Mouse (Mus musculus): ENCODE measurements at regions not wholly inside any gene's neighbourhood (a gene's known extent, or its start where the extent isn't known, plus 50 kb on each side); places are given as distances from the start of the nearest gene placed in this dataset.

DNA sequence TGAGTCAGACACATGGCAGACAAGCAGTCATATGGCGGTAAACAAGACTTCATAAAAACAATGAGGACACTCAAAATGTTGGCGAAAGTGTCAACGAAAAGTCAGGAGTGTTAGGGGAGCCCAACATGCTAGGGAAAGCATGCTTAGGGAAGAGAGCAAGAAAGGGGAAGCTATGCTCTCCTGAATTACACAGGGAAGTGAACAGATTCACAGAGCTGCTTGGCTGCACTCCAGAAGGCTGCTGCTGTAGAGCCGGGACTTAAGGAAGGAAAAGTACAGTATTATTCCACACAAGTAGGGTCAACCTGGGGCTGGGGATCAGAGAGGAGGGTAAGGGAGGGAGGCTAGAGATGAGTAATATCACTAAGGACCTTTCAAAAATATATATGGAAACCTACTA, 124.7 kb upstream of the Aco1 start:
- TF ChIP-seq CTCF (IDR thresholded peaks at IDR 0.05; ENCODE audit: low read depth, low read length) = no peak
- no peak for TF ChIP-seq GATA1 (IDR thresholded peaks at IDR 0.05; ENCODE audit: borderline replicate concordance, low read length)
- no peak for TF ChIP-seq TAL1 (conservative IDR thresholded peaks at IDR 0.05; ENCODE audit: low read depth, low read length)
- TF ChIP-seq POLR2AphosphoS5 (IDR thresholded peaks at IDR 0.05; ENCODE audit: insufficient replicate concordance, low read depth, low read length) = no peak
- no peak for TF ChIP-seq GATA2 (IDR thresholded peaks at IDR 0.05; ENCODE audit: borderline replicate concordance, low read depth, low read length)

Data from G1E (cell line).